Mouse (Mus musculus) CH12.LX (cell line): ENCODE measurements around the gene Srrm4. TPM values are rescaled to one million over a fixed set of nuclear protein-coding genes. Genes with fewer than 3 reads are reported as not detected.

Experiments
- DNase-seq: peaks from one replicate; pipeline ENCODE4 v3.0.0-alpha.2; 2013; ENCODE audit errors: extremely low read depth
- H3K27ac ChIP-seq: 2 replicates; pipeline ENCODE4 v1.5.1; 2012; ENCODE audit warnings: low read depth, mild to moderate bottlenecking, control low read depth, moderate library complexity; ENCODE audit not compliant: insufficient read depth
- H3K27me3 ChIP-seq: replicated peaks from 2 replicates; pipeline ENCODE3; 2012; ENCODE audit warnings: inconsistent platforms
- H3K36me3 ChIP-seq, 2 experiments: replicated peaks in 1 of 2; 2 replicates each; pipeline versions ENCODE3 to v1.6.1; 2012; ENCODE audit warnings: inconsistent platforms in 1 of 2, low read length in 1 of 2, mild to moderate bottlenecking in 1 of 2, mixed read lengths in 1 of 2, moderate library complexity in 1 of 2; ENCODE audit not compliant: control insufficient read depth in 1 of 2, insufficient read depth in 1 of 2
- H3K4me1 ChIP-seq, 2 experiments: 2 replicates each; pipeline ENCODE4 v1.6.1; 2012; ENCODE audit warnings: inconsistent platforms in 1 of 2, moderate library complexity in 1 of 2; ENCODE audit not compliant: insufficient read depth in 2 of 2, control insufficient read depth in 1 of 2
- H3K4me2 ChIP-seq: 2 replicates; pipeline ENCODE4 v1.6.1; 2012; ENCODE audit warnings: low read depth, mild to moderate bottlenecking, control low read depth; ENCODE audit not compliant: poor library complexity, insufficient read depth, severe bottlenecking
- H3K4me3 ChIP-seq, 3 experiments: fragments of 150-350 bp in 1 of 3; sonication (generic) in 1 of 3; replicated peaks in 1 of 3; 2 replicates each; pipeline versions ENCODE3 to v1.5.1; 2011 to 2012; ENCODE audit warnings: low read depth in 2 of 3, low read length in 2 of 3, mild to moderate bottlenecking in 2 of 3, moderate library complexity in 2 of 3, control low read depth in 1 of 3, improper control_type of control experiment in 1 of 3, inconsistent platforms in 1 of 3, mixed read lengths in 1 of 3; ENCODE audit not compliant: poor library complexity in 1 of 3
- H3K79me2 ChIP-seq: replicated peaks from 2 replicates; pipeline ENCODE4 v1.6.1; 2012; ENCODE audit warnings: mild to moderate bottlenecking, moderate library complexity; ENCODE audit not compliant: control insufficient read depth, poor library complexity, insufficient read depth, severe bottlenecking; ENCODE audit errors: extremely low read depth
- H3K9ac ChIP-seq: 2 replicates; pipeline ENCODE4 v1.6.1; 2012; ENCODE audit warnings: low read depth, mild to moderate bottlenecking, control low read depth, moderate library complexity; ENCODE audit not compliant: insufficient read depth
- H3K9me3 ChIP-seq: replicated peaks from 2 replicates; pipeline ENCODE3; 2012; ENCODE audit warnings: low read length, inconsistent platforms, mixed read lengths
- CHD1 ChIP-seq: IDR thresholded peaks from 2 replicates; pipeline ENCODE4 v1.6.1; 2012; ENCODE audit warnings: low read depth, low read length, improper control_type of control experiment, inconsistent platforms
- CHD2 ChIP-seq: IDR thresholded peaks from 2 replicates; pipeline ENCODE4 v1.6.1; 2011; ENCODE audit warnings: low read length, improper control_type of control experiment
- E2F4 ChIP-seq: IDR thresholded peaks from 2 replicates; pipeline ENCODE4 v1.6.1; 2011; ENCODE audit warnings: low read depth, low read length, improper control_type of control experiment; ENCODE audit not compliant: insufficient replicate concordance
- ELF1 ChIP-seq: IDR thresholded peaks from 2 replicates; pipeline ENCODE4 v1.6.1; 2014; ENCODE audit warnings: low read depth, mild to moderate bottlenecking, inconsistent platforms, low read length, improper control_type of control experiment
- EP300 ChIP-seq: IDR thresholded peaks from 2 replicates; pipeline ENCODE4 v1.6.1; 2011; ENCODE audit warnings: low read length, improper control_type of control experiment
- HCFC1 ChIP-seq: IDR thresholded peaks from 2 replicates; pipeline ENCODE4 v1.6.1; 2012; ENCODE audit warnings: low read depth, mild to moderate bottlenecking, inconsistent platforms, low read length, improper control_type of control experiment
- JUN ChIP-seq: IDR thresholded peaks from 2 replicates; pipeline ENCODE4 v1.6.1; 2011; ENCODE audit warnings: low read depth, mild to moderate bottlenecking, low read length, improper control_type of control experiment, moderate library complexity; ENCODE audit not compliant: insufficient read depth
- MAFK ChIP-seq: IDR thresholded peaks from 2 replicates; pipeline ENCODE4 v1.6.1; 2011; ENCODE audit warnings: low read length, improper control_type of control experiment; ENCODE audit not compliant: insufficient replicate concordance
- MAZ ChIP-seq: IDR thresholded peaks from 2 replicates; pipeline ENCODE4 v1.6.1; 2012; ENCODE audit warnings: low read depth, mild to moderate bottlenecking, inconsistent platforms, low read length, improper control_type of control experiment, moderate library complexity
- MEF2A ChIP-seq: IDR thresholded peaks from 2 replicates; pipeline ENCODE4 v1.6.1; 2014; ENCODE audit warnings: low read depth, mild to moderate bottlenecking, inconsistent platforms, low read length, improper control_type of control experiment, borderline replicate concordance
- MXI1 ChIP-seq: IDR thresholded peaks from 2 replicates; pipeline ENCODE4 v1.6.1; 2011; ENCODE audit warnings: mild to moderate bottlenecking, low read depth, low read length, improper control_type of control experiment
- MYC ChIP-seq: IDR thresholded peaks from 2 replicates; pipeline ENCODE4 v1.6.1; 2011; ENCODE audit warnings: low read depth, mild to moderate bottlenecking, improper control_type of control experiment, low read length
- NRF1 ChIP-seq: IDR thresholded peaks from 2 replicates; pipeline ENCODE4 v1.6.1; 2014; ENCODE audit warnings: low read depth, mild to moderate bottlenecking, inconsistent platforms, low read length, improper control_type of control experiment, moderate library complexity
- RAD21 ChIP-seq: IDR thresholded peaks from 2 replicates; pipeline ENCODE4 v1.6.1; 2011; ENCODE audit warnings: low read depth, mild to moderate bottlenecking, low read length, improper control_type of control experiment, moderate library complexity
- SIN3A ChIP-seq: IDR thresholded peaks from 2 replicates; pipeline ENCODE4 v1.6.1; 2012; ENCODE audit warnings: low read length, improper control_type of control experiment, inconsistent platforms
- SMC3 ChIP-seq: IDR thresholded peaks from 2 replicates; pipeline ENCODE4 v1.6.1; 2011; ENCODE audit warnings: low read depth, low read length, improper control_type of control experiment
- USF1 ChIP-seq: IDR thresholded peaks from 2 replicates; pipeline ENCODE4 v1.6.1; 2014; ENCODE audit warnings: low read depth, mild to moderate bottlenecking, inconsistent platforms, low read length, improper control_type of control experiment
- USF2 ChIP-seq: conservative IDR thresholded peaks from 2 replicates; pipeline ENCODE4 v1.6.1; 2011; ENCODE audit warnings: low read depth, low read length, improper control_type of control experiment
- ZKSCAN1 ChIP-seq: IDR thresholded peaks from 2 replicates; pipeline ENCODE4 v1.6.1; 2012; ENCODE audit warnings: low read depth, inconsistent platforms, low read length, improper control_type of control experiment, borderline replicate concordance
- dilution Hi-C: fragments of 300-500 bp; cut with MboI; formaldehyde crosslinking; loops from 2 replicates; pipeline ENCODE4 v1.14.3; 2020; ENCODE audit warnings: low sequenced_read_pairs; ENCODE audit not compliant: extremely low pct_unique_long_range_greater_than_20kb, extremely low pct_ligation_motif_present
- in situ Hi-C: fragments of 300-500 bp; cut with MboI; formaldehyde crosslinking; loops from 3 replicates; pipeline ENCODE4 v1.14.3; 2019; ENCODE audit warnings: low sequenced_read_pairs, low pct_ligation_motif_present, low pct_unique_long_range_greater_than_20kb, mixed read lengths
- polyA plus RNA-seq: library from polyadenylated mRNA; unstranded; fragments of >175 nt; gene quantifications from 2 replicates; pipeline ENCODE4 v1.2.1, GENCODE M21; 2012; ENCODE audit warnings: low read depth; ENCODE audit not compliant: insufficient read length
- total RNA-seq, 2 experiments: library from RNA; depleted of rRNA; stranded (reverse); fragments of 300-350 nt in 1 of 2; fragments of >200 nt in 1 of 2; gene quantifications; 2 replicates each; pipeline ENCODE4 v1.2.3; 2012 to 2014

The Srrm4 gene
- total and polyA plus RNA-seq, 3 experiments = not detected

GRCm38 (mm10) chr5:116542317-116542716 lies 49.3 kb downstream of the Srrm4 start:
- Histone ChIP-seq H3K27me3 (no peaks in the 10 kb centered on the region), H3K36me3 (no peaks in the 10 kb centered on the region), H3K27ac (no peak overlapping the region), H3K4me1 (no peaks in the 10 kb centered on the region), H3K79me2 (no peaks in the 10 kb centered on the region), H3K9ac (no peak overlapping the region), H3K4me3 (no peak overlapping the region), H3K9me3 (peaks cover 73% of the 10 kb centered on the region), H3K4me2 (no peak overlapping the region)
- TF ChIP-seq MXI1 (no peak), MAFK (no peak), USF2 (no peak), SMC3 (no peak), E2F4 (no peak), MYC (no peak), JUN (no peak), NRF1 (no peak)
- dilution Hi-C loops = no loop called here
- no peak for DNase-seq
- in situ Hi-C loops = no loop called here

- dilution Hi-C loops = no loop called here
- H3K27me3 ChIP-seq = no peaks in the 10 kb centered on the region
- no peaks in the 10 kb centered on the region for H3K36me3 ChIP-seq
- H3K27ac ChIP-seq = no peak overlapping the region
- no peaks in the 10 kb centered on the region for H3K4me1 ChIP-seq
- no peak overlapping the region for H3K4me3 ChIP-seq
- TF ChIP-seq CHD1 (no peak), MYC (no peak), MXI1 (no peak), SIN3A (no peak), MAFK (no peak), CHD2 (no peak), HCFC1 (no peak), NRF1 (no peak), EP300 (no peak), MAZ (no peak), ZKSCAN1 (no peak), USF1 (no peak), RAD21 (no peak), ELF1 (no peak), MEF2A (no peak)
- peaks cover 72% of the 10 kb centered on the region for H3K9me3 ChIP-seq
- DNase-seq = no peak
- in situ Hi-C loops = no loop called here
- no peak overlapping the region for H3K9ac ChIP-seq
- no peak overlapping the region for H3K4me2 ChIP-seq
- H3K79me2 ChIP-seq = no peaks in the 10 kb centered on the region
Observed at GRCm38 (mm10) chr5:116541128-116541527, 50.5 kb downstream of the Srrm4 start.
